Mouse (Mus musculus) stomach, postnatal 0 days (tissue): ENCODE measurements at regions not wholly inside any gene's neighbourhood (a gene's known extent, or its start where the extent isn't known, plus 50 kb on each side); places are given as distances from the start of the nearest gene placed in this dataset.

Experiments used
- CTCF ChIP-seq: IDR thresholded peaks from 2 replicates; pipeline ENCODE4 v1.5.1; 2016; ENCODE audit warnings: antibody characterized with exemption, low read depth, mild to moderate bottlenecking, moderate library complexity
- EP300 ChIP-seq: optimal IDR thresholded peaks from 2 replicates; pipeline ENCODE3; 2016; ENCODE audit warnings: antibody characterized with exemption

GRCm38 (mm10) chr5:17080405-17080804 is 288.8 kb downstream of the Gm28710 start:
- TF ChIP-seq CTCF (no peak), EP300 (no peak)
